Mouse (Mus musculus) embryonic facial prominence, embryonic 13.5 days (tissue): ENCODE data around the gene Agt. TPM values are rescaled to one million over a fixed set of nuclear protein-coding genes. Genes with fewer than 3 reads are reported as not detected.

Experiments
- ATAC-seq: fragments of 200-750 bp; cut with Nextera tagmentation; 2 replicates; pipeline ENCODE4 v1.8.0; 2017; ENCODE audit warnings: low read depth; ENCODE audit not compliant: insufficient number of reproducible peaks, insufficient read depth, low FRiP score, low TSS enrichment
- H3K27ac ChIP-seq: fragments of 300-500 bp; sonication (generic); 2 replicates; pipeline ENCODE4 v1.5.1; 2015; ENCODE audit warnings: moderate library complexity, mild to moderate bottlenecking, inconsistent platforms
- H3K27me3 ChIP-seq: fragments of 300-500 bp; sonication (generic); 2 replicates; pipeline ENCODE4 v1.6.1; 2015; ENCODE audit warnings: mild to moderate bottlenecking, inconsistent platforms
- H3K36me3 ChIP-seq: fragments of 300-500 bp; sonication (generic); 2 replicates; pipeline ENCODE4 v1.6.1; 2015; ENCODE audit warnings: mild to moderate bottlenecking, inconsistent platforms
- H3K4me1 ChIP-seq: fragments of 300-500 bp; sonication (generic); 2 replicates; pipeline ENCODE4 v1.6.1; 2015; ENCODE audit warnings: inconsistent platforms
- H3K4me2 ChIP-seq: fragments of 300-500 bp; sonication (generic); 2 replicates; pipeline ENCODE4 v1.6.1; 2015; ENCODE audit warnings: moderate library complexity, mild to moderate bottlenecking, inconsistent platforms
- H3K4me3 ChIP-seq: fragments of 300-500 bp; sonication (generic); 2 replicates; pipeline ENCODE4 v1.5.1; 2015; ENCODE audit warnings: mild to moderate bottlenecking, inconsistent platforms
- H3K9ac ChIP-seq: fragments of 300-500 bp; sonication (generic); 2 replicates; pipeline ENCODE4 v1.6.1; 2015; ENCODE audit warnings: mild to moderate bottlenecking, inconsistent platforms
- H3K9me3 ChIP-seq: fragments of 300-500 bp; sonication (generic); 2 replicates; pipeline ENCODE4 v1.6.1; 2016; ENCODE audit warnings: inconsistent platforms
- WGBS: fragments of 180-500 bp; shearing (Covaris S2); methylation state at CpG from one replicate; pipeline ENCODE4 v1.1.7; 2015; ENCODE audit warnings: mixed read lengths; 5-methylcytosine and 5-hydroxymethylcytosine counted together
- polyA plus RNA-seq: library from polyadenylated mRNA; unstranded; fragments of >200 nt; fragmentation: Nextera tagmentation; extraction: Ambion mirVana; gene quantifications from 2 replicates; pipeline ENCODE4 v1.2.1, GENCODE M21; 2015

Gene Agt
- polyA plus RNA-seq, 1 experiment from 2014 or later = 0.28 TPM

- no peak overlapping the region for H3K9ac ChIP-seq
- H3K36me3 ChIP-seq = peaks cover 67% of the 10 kb centered on the region
- H3K4me1 ChIP-seq = no peaks in the 10 kb centered on the region
- 85% methylated on average over 15 of the region's 15 CpGs for WGBS
- no peak overlapping the region for H3K27ac ChIP-seq
- H3K27me3 ChIP-seq = no peaks in the 10 kb centered on the region
- no peak overlapping the region for H3K4me2 ChIP-seq
- no peak for ATAC-seq
- no peak overlapping the region for H3K4me3 ChIP-seq
- no peaks in the 10 kb centered on the region for H3K9me3 ChIP-seq
Observed at GRCm38 (mm10) chr8:124551011-124551661, 18.4 kb downstream of the Agt start.

- no peak overlapping the region for H3K27ac ChIP-seq
- no peaks in the 10 kb centered on the region for H3K4me1 ChIP-seq
- no peak for ATAC-seq
- no peak overlapping the region for H3K4me2 ChIP-seq
- H3K4me3 ChIP-seq = no peak overlapping the region
- 72% methylated on average over 1 of the region's 1 CpGs for WGBS
- no peaks in the 10 kb centered on the region for H3K27me3 ChIP-seq
- H3K9me3 ChIP-seq = no peaks in the 10 kb centered on the region
- peaks cover 96% of the 10 kb centered on the region for H3K36me3 ChIP-seq
- no peak overlapping the region for H3K9ac ChIP-seq
Observed at GRCm38 (mm10) chr8:124548187-124548586, 21.3 kb downstream of the Agt start.

- no peaks in the 10 kb centered on the region for H3K9me3 ChIP-seq
- no peak overlapping the region for H3K4me2 ChIP-seq
- no peaks in the 10 kb centered on the region for H3K4me1 ChIP-seq
- no peak overlapping the region for H3K4me3 ChIP-seq
- H3K27ac ChIP-seq = no peak overlapping the region
- ATAC-seq = no peak
- no peaks in the 10 kb centered on the region for H3K27me3 ChIP-seq
- WGBS = 84% methylated on average over 11 of the region's 11 CpGs
- H3K9ac ChIP-seq = no peak overlapping the region
- H3K36me3 ChIP-seq = peaks cover 97% of the 10 kb centered on the region
Observed at GRCm38 (mm10) chr8:124547269-124547668, 22.2 kb downstream of the Agt start.

GRCm38 (mm10) chr8:124546815-124547214 is 22.7 kb downstream of the Agt start:
- 88% methylated on average over 7 of the region's 7 CpGs for WGBS
- no peak for ATAC-seq
- H3K27ac ChIP-seq = no peak overlapping the region

GRCm38 (mm10) chr8:124546371-124546770 is 23.1 kb downstream of the Agt start:
- no peak for ATAC-seq
- Histone ChIP-seq H3K9ac (no peak overlapping the region), H3K9me3 (no peaks in the 10 kb centered on the region), H3K36me3 (peaks cover 97% of the 10 kb centered on the region), H3K27ac (no peak overlapping the region), H3K4me2 (no peak overlapping the region), H3K27me3 (no peaks in the 10 kb centered on the region), H3K4me3 (no peak overlapping the region), H3K4me1 (no peaks in the 10 kb centered on the region)
- 88% methylated on average over 6 of the region's 6 CpGs for WGBS

More at GRCm38 (mm10) chr8:124546815-124547214, 22.7 kb downstream of the Agt start:
- H3K9me3 ChIP-seq = no peaks in the 10 kb centered on the region
- no peak overlapping the region for H3K9ac ChIP-seq
- no peak overlapping the region for H3K4me3 ChIP-seq
- no peaks in the 10 kb centered on the region for H3K4me1 ChIP-seq
- H3K36me3 ChIP-seq = peaks cover 97% of the 10 kb centered on the region
- no peaks in the 10 kb centered on the region for H3K27me3 ChIP-seq
- no peak overlapping the region for H3K4me2 ChIP-seq

- Histone ChIP-seq H3K4me2 (no peak overlapping the region), H3K36me3 (peaks cover 99% of the 10 kb centered on the region), H3K27me3 (no peaks in the 10 kb centered on the region), H3K9ac (no peak overlapping the region), H3K4me1 (no peaks in the 10 kb centered on the region), H3K9me3 (no peaks in the 10 kb centered on the region), H3K4me3 (no peak overlapping the region), H3K27ac (no peak overlapping the region)
- 95% methylated on average over 5 of the region's 5 CpGs for WGBS
- no peak for ATAC-seq
Observed at GRCm38 (mm10) chr8:124543272-124543671, 26.2 kb downstream of the Agt start.

GRCm38 (mm10) chr8:124542001-124542400 is 27.5 kb downstream of the Agt start:
- 93% methylated on average over 4 of the region's 4 CpGs for WGBS

GRCm38 (mm10) chr8:124540906-124541305 is 28.6 kb downstream of the Agt start:
- Histone ChIP-seq H3K27me3 (no peaks in the 10 kb centered on the region), H3K4me3 (no peak overlapping the region), H3K4me2 (no peak overlapping the region), H3K9me3 (no peaks in the 10 kb centered on the region), H3K27ac (no peak overlapping the region), H3K4me1 (no peaks in the 10 kb centered on the region), H3K9ac (no peak overlapping the region), H3K36me3 (peaks cover 91% of the 10 kb centered on the region)
- WGBS = 91% methylated on average over 12 of the region's 12 CpGs
- ATAC-seq = no peak

More at GRCm38 (mm10) chr8:124542001-124542400, 27.5 kb downstream of the Agt start:
- H3K27ac ChIP-seq = no peak overlapping the region
- no peak for ATAC-seq
- H3K9ac ChIP-seq = no peak overlapping the region
- H3K4me1 ChIP-seq = no peaks in the 10 kb centered on the region
- no peaks in the 10 kb centered on the region for H3K27me3 ChIP-seq
- H3K4me3 ChIP-seq = no peak overlapping the region
- H3K4me2 ChIP-seq = no peak overlapping the region
- H3K9me3 ChIP-seq = no peaks in the 10 kb centered on the region
- peaks cover 96% of the 10 kb centered on the region for H3K36me3 ChIP-seq

GRCm38 (mm10) chr8:124535451-124535850 is 34.1 kb downstream of the Agt start:
- Histone ChIP-seq H3K27me3 (no peaks in the 10 kb centered on the region), H3K9ac (no peak overlapping the region), H3K27ac (no peak overlapping the region), H3K4me1 (no peaks in the 10 kb centered on the region), H3K9me3 (no peaks in the 10 kb centered on the region), H3K4me2 (no peak overlapping the region), H3K4me3 (no peak overlapping the region), H3K36me3 (peaks cover 90% of the 10 kb centered on the region)
- 93% methylated on average over 5 of the region's 5 CpGs for WGBS
- ATAC-seq = no peak

GRCm38 (mm10) chr8:124532626-124533025 is 36.9 kb downstream of the Agt start:
- H3K4me2 ChIP-seq = no peak overlapping the region
- no peaks in the 10 kb centered on the region for H3K27me3 ChIP-seq
- H3K4me1 ChIP-seq = no peaks in the 10 kb centered on the region
- no peak overlapping the region for H3K4me3 ChIP-seq
- no peaks in the 10 kb centered on the region for H3K9me3 ChIP-seq
- no peak overlapping the region for H3K27ac ChIP-seq
- no peak overlapping the region for H3K9ac ChIP-seq
- peaks cover 82% of the 10 kb centered on the region for H3K36me3 ChIP-seq
- 88% methylated on average over 3 of the region's 3 CpGs for whole genome bisulfite sequencing
- no peak for ATAC-seq

- H3K4me3 ChIP-seq = no peak overlapping the region
- H3K4me1 ChIP-seq = no peaks in the 10 kb centered on the region
- H3K27ac ChIP-seq = no peak overlapping the region
- no peak overlapping the region for H3K9ac ChIP-seq
- H3K4me2 ChIP-seq = no peak overlapping the region
- H3K9me3 ChIP-seq = no peaks in the 10 kb centered on the region
- H3K36me3 ChIP-seq = peaks cover 91% of the 10 kb centered on the region
- WGBS = 84% methylated on average over 4 of the region's 4 CpGs
- no peak for ATAC-seq
- H3K27me3 ChIP-seq = no peaks in the 10 kb centered on the region
Observed at GRCm38 (mm10) chr8:124530996-124531395, 38.5 kb downstream of the Agt start.

GRCm38 (mm10) chr8:124530556-124530955 is 39.0 kb downstream of the Agt start:
- H3K9ac ChIP-seq = no peak overlapping the region
- peaks cover 91% of the 10 kb centered on the region for H3K36me3 ChIP-seq
- no peak overlapping the region for H3K4me3 ChIP-seq
- no peak overlapping the region for H3K4me2 ChIP-seq
- H3K27ac ChIP-seq = no peak overlapping the region
- no peak for ATAC-seq
- H3K4me1 ChIP-seq = no peaks in the 10 kb centered on the region
- no peaks in the 10 kb centered on the region for H3K27me3 ChIP-seq
- 86% methylated on average over 7 of the region's 7 CpGs for WGBS
- H3K9me3 ChIP-seq = no peaks in the 10 kb centered on the region
